Mouse (Mus musculus): ENCODE data around the gene March1. TPM values are rescaled to one million over a fixed set of nuclear protein-coding genes. Genes with fewer than 3 reads are reported as not detected.

The March1 gene
- polyA plus RNA-seq, 1 experiment = 0.01 TPM

DNA sequence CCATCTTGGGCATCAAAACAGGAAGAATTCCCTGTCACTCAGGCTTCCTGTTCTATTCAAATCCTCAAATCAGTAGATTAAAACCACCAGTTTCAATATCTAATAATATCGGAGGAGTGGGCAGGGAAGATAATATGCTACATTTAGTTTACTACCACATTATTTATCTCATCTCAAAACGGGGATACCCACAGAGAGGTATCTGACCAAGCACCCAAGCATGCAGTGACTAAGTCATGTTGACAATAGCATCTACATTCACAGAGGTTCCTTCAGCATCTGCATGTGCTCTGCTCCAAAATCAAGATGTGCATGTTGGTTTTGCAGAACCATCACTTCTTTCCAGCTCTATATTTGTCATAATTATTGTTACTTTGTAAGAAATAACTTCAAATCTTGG, 364.3 kb downstream of the March1 start:
- Histone ChIP-seq H3K27me3 (ENCODE audit: control insufficient read depth, insufficient read depth, insufficient read length) (no peaks in the 10 kb centered on the region), H3K4me3 (ENCODE audit: insufficient read depth, poor library complexity, severe bottlenecking) (no peak overlapping the region), H3K79me2 (ENCODE audit: control insufficient read depth, insufficient read depth) (no peaks in the 10 kb centered on the region), H3K79me3 (ENCODE audit: low read depth) (no peaks in the 10 kb centered on the region), H3K36me3 (ENCODE audit: control insufficient read depth, insufficient read depth) (no peaks in the 10 kb centered on the region), H3ac (ENCODE audit: control insufficient read depth, insufficient read length, low read depth) (no peak overlapping the region)
- TF ChIP-seq MYOD1 (IDR thresholded peaks at IDR 0.05; ENCODE audit: control insufficient read depth, insufficient read length, low read depth) (no peak), CEBPB (IDR thresholded peaks at IDR 0.05; ENCODE audit: low read depth) (no peak), CTCF (IDR thresholded peaks at IDR 0.05; ENCODE audit: control insufficient read depth, insufficient read depth, insufficient read length) (no peak), FOSL1 (IDR thresholded peaks at IDR 0.05; ENCODE audit: insufficient read depth, low read length, poor library complexity, severe bottlenecking) (no peak), USF1 (IDR thresholded peaks at IDR 0.05; ENCODE audit: low read depth) (no peak), MAX (IDR thresholded peaks at IDR 0.05) (no peak), MYOG (IDR thresholded peaks at IDR 0.05; ENCODE audit: control insufficient read depth, extremely low read depth, insufficient read length) (no peak)

DNA sequence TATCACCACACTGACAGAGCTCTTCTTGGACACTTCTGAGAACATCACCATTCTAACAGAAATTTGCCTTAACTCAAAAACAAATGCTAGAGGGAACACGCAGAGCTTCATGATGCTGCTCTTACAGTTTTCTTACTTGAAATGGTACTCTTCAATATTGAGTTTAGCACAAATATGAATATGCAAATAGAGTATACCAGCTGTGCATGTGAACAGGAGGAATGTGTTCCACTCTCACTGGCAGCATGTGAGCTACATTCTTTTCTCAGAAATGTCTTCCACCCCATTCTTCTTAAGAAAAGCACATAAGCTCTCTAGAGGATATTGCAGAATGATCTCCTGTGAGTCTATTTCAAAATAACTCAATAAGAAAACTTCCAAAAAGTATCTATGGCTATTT, 370.0 kb downstream of the March1 start:
- no peak for TF ChIP-seq FOSL1 (IDR thresholded peaks at IDR 0.05; ENCODE audit: insufficient read depth, low read length, poor library complexity, severe bottlenecking)
- TF ChIP-seq MYOG (IDR thresholded peaks at IDR 0.05; ENCODE audit: control insufficient read depth, extremely low read depth, insufficient read length) = no peak
- TF ChIP-seq MAX (IDR thresholded peaks at IDR 0.05) = no peak
- no peak for TF ChIP-seq USF1 (IDR thresholded peaks at IDR 0.05; ENCODE audit: low read depth)
- TF ChIP-seq CEBPB (IDR thresholded peaks at IDR 0.05; ENCODE audit: low read depth) = no peak
- TF ChIP-seq MYOD1 (IDR thresholded peaks at IDR 0.05; ENCODE audit: control insufficient read depth, insufficient read length, low read depth) = no peak
- TF ChIP-seq CTCF (IDR thresholded peaks at IDR 0.05; ENCODE audit: control insufficient read depth, insufficient read depth, insufficient read length) = no peak
- no peaks in the 10 kb centered on the region for H3K27me3 ChIP-seq (ENCODE audit: control insufficient read depth, insufficient read depth, insufficient read length)
- no peak overlapping the region for H3ac ChIP-seq (ENCODE audit: control insufficient read depth, insufficient read length, low read depth)
- H3K79me2 ChIP-seq (ENCODE audit: control insufficient read depth, insufficient read depth) = no peaks in the 10 kb centered on the region
- no peaks in the 10 kb centered on the region for H3K79me3 ChIP-seq (ENCODE audit: low read depth)
- no peaks in the 10 kb centered on the region for H3K36me3 ChIP-seq (ENCODE audit: control insufficient read depth, insufficient read depth)
- no peak overlapping the region for H3K4me3 ChIP-seq (ENCODE audit: insufficient read depth, poor library complexity, severe bottlenecking)

DNA sequence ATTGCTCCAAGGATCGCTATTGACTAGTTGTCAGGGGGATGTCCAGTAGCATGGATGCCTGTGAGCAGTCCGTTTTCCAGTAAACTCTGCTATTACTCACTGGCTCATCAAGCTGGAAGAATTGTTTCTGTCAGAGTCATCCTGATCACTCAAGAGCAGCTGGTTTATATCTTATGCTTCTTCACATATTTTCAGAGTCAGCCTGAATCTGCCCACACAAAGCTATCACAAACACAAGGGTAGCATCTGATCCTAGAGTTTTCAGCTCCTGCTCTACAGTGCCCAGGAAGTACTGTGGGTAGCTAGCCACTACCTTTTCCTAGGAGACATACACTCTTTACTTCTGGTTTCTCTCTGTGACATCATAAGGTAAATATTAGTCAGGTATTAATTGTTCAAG, 405.1 kb downstream of the March1 start:
- Histone ChIP-seq H3K4me3 (ENCODE audit: insufficient read depth, poor library complexity, severe bottlenecking) (no peak overlapping the region), H3K36me3 (ENCODE audit: control insufficient read depth, insufficient read depth) (no peaks in the 10 kb centered on the region)

DNA sequence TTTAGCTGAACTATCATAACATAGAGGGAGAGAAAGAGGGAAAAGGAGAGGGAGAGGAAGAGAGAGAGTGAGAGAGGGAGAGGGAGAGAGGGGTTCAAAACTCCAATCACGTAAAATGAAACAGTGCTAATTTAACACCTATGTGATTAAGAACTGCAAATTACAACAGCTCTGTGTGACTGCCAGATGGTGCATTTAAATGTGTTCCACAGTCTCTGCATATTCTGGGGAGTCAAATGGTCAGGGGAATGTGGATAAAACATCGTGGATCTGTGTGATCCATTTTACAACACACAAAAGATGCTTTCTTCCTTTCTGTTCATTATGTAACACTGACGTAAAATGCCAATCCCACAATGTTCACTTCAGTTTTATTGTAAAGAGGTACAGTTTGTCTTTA, 416.0 kb downstream of the March1 start:
- no peaks in the 10 kb centered on the region for H3K36me3 ChIP-seq (ENCODE audit: control insufficient read depth, insufficient read depth)
- TF ChIP-seq MAX (IDR thresholded peaks at IDR 0.05) (no peak), FOSL1 (IDR thresholded peaks at IDR 0.05; ENCODE audit: insufficient read depth, low read length, poor library complexity, severe bottlenecking) (no peak), CEBPB (IDR thresholded peaks at IDR 0.05; ENCODE audit: low read depth) (no peak), CTCF (IDR thresholded peaks at IDR 0.05; ENCODE audit: control insufficient read depth, insufficient read depth, insufficient read length) (no peak), MYOD1 (IDR thresholded peaks at IDR 0.05; ENCODE audit: control insufficient read depth, insufficient read length, low read depth) (no peak), USF1 (IDR thresholded peaks at IDR 0.05; ENCODE audit: low read depth) (no peak), MYOG (IDR thresholded peaks at IDR 0.05; ENCODE audit: control insufficient read depth, extremely low read depth, insufficient read length) (no peak)
- H3K4me3 ChIP-seq (ENCODE audit: insufficient read depth, poor library complexity, severe bottlenecking) = no peak overlapping the region
- H3K79me2 ChIP-seq (ENCODE audit: control insufficient read depth, insufficient read depth) = no peaks in the 10 kb centered on the region
- H3K79me3 ChIP-seq (ENCODE audit: low read depth) = no peaks in the 10 kb centered on the region
- H3K27me3 ChIP-seq (ENCODE audit: control insufficient read depth, insufficient read depth, insufficient read length) = no peaks in the 10 kb centered on the region
- no peak overlapping the region for H3ac ChIP-seq (ENCODE audit: control insufficient read depth, insufficient read length, low read depth)

More for the DNA sequence above, 405.1 kb downstream of the March1 start:
- Histone ChIP-seq H3K79me2 (ENCODE audit: control insufficient read depth, insufficient read depth) (no peaks in the 10 kb centered on the region), H3ac (ENCODE audit: control insufficient read depth, insufficient read length, low read depth) (no peak overlapping the region), H3K27me3 (ENCODE audit: control insufficient read depth, insufficient read depth, insufficient read length) (no peaks in the 10 kb centered on the region), H3K79me3 (ENCODE audit: low read depth) (no peaks in the 10 kb centered on the region)
- TF ChIP-seq MYOG (IDR thresholded peaks at IDR 0.05; ENCODE audit: control insufficient read depth, extremely low read depth, insufficient read length) = no peak

DNA sequence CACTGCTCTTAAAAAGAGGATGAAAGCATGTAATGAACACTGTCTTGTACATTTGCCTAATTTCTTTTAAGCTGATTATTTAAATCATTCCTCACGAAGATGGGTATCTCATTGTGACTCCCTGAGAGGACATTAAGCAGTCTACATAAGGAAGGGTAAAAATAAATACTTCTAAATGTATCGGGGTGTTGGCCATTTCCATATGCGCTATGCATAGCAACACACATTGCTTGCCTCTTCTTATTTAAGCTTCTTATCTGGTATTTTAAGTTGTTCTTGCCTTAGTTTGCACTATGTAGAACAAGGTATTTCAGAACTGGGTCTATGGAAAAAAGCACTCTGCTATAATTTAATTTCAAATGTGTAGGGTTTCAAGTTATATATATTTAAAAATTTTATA, 416.7 kb downstream of the March1 start:
- Histone ChIP-seq H3K4me3 (ENCODE audit: insufficient read depth, poor library complexity, severe bottlenecking) (no peak overlapping the region), H3K79me2 (ENCODE audit: control insufficient read depth, insufficient read depth) (no peaks in the 10 kb centered on the region), H3ac (ENCODE audit: control insufficient read depth, insufficient read length, low read depth) (no peak overlapping the region), H3K79me3 (ENCODE audit: low read depth) (no peaks in the 10 kb centered on the region), H3K27me3 (ENCODE audit: control insufficient read depth, insufficient read depth, insufficient read length) (no peaks in the 10 kb centered on the region), H3K36me3 (ENCODE audit: control insufficient read depth, insufficient read depth) (no peaks in the 10 kb centered on the region)
- TF ChIP-seq MAX (IDR thresholded peaks at IDR 0.05) (no peak), USF1 (IDR thresholded peaks at IDR 0.05; ENCODE audit: low read depth) (no peak), MYOG (IDR thresholded peaks at IDR 0.05; ENCODE audit: control insufficient read depth, extremely low read depth, insufficient read length) (no peak), CTCF (IDR thresholded peaks at IDR 0.05; ENCODE audit: control insufficient read depth, insufficient read depth, insufficient read length) (no peak), MYOD1 (IDR thresholded peaks at IDR 0.05; ENCODE audit: control insufficient read depth, insufficient read length, low read depth) (no peak), CEBPB (IDR thresholded peaks at IDR 0.05; ENCODE audit: low read depth) (no peak), FOSL1 (IDR thresholded peaks at IDR 0.05; ENCODE audit: insufficient read depth, low read length, poor library complexity, severe bottlenecking) (no peak)

DNA sequence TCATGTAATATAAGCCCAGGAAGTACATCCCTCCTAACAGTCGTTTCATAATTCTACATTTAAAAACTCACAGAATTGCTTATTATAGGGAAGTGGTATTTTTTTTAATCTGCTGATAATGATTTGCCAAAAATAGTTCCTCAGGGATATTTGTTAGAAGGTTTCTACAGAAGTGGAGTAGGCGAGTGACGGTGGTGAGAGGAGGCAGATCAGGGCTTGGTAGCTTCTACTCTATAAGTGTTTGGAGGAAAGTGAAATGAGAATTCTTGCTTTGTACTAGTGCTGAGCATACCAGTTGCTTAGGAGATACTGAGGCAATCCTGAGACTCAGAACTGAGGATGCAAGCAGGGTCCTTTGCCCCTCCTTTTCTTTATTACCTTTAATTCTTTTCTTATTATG, 476.5 kb downstream of the March1 start:
- Histone ChIP-seq H3K79me3 (ENCODE audit: low read depth) (no peaks in the 10 kb centered on the region), H3K79me2 (ENCODE audit: control insufficient read depth, insufficient read depth) (no peaks in the 10 kb centered on the region), H3K27me3 (ENCODE audit: control insufficient read depth, insufficient read depth, insufficient read length) (no peaks in the 10 kb centered on the region), H3K4me3 (ENCODE audit: insufficient read depth, poor library complexity, severe bottlenecking) (no peak overlapping the region), H3K36me3 (ENCODE audit: control insufficient read depth, insufficient read depth) (no peaks in the 10 kb centered on the region), H3ac (ENCODE audit: control insufficient read depth, insufficient read length, low read depth) (no peak overlapping the region)
- TF ChIP-seq MAX (IDR thresholded peaks at IDR 0.05) = no peak

Measured in C2C12 (cell line).